Mouse (Mus musculus): ENCODE measurements around the gene Aff4. TPM values are rescaled to one million over a fixed set of nuclear protein-coding genes. Genes with fewer than 3 reads are reported as not detected.
"Not testable (repeated sequence)": the region's sequence is repeated elsewhere in the genome, so short reads cannot be mapped to it uniquely, and the experiment has no call there.

Gene Aff4
- polyA plus RNA-seq, 1 experiment from 2014 or later: 16.8 TPM

GRCm38 (mm10) chr11:53336182-53336571, 14.5 kb upstream of the Aff4 start:
- Histone ChIP-seq H3K27ac (ENCODE audit: low read length) (no peak overlapping the region), H3K9ac (replicated peaks; ENCODE audit: low read length) (no peak overlapping the region), H3K4me3 (ENCODE audit: low read length) (no peak overlapping the region), H3K9me3 (ENCODE audit: low read length) (no peaks in the 10 kb centered on the region), H3K27me3 (ENCODE audit: insufficient read depth, low read length) (no peaks in the 10 kb centered on the region), H3K36me3 (ENCODE audit: insufficient read depth, low read length) (peaks cover 18% of the 10 kb centered on the region; the same call in 1 of the 2 replicates), H3K4me1 (ENCODE audit: insufficient read depth, low read length) (no peaks in the 10 kb centered on the region), H3K4me2 (replicated peaks; ENCODE audit: low read depth, low read length) (no peak overlapping the region)
- ATAC-seq (ENCODE audit: low FRiP score, low TSS enrichment): no peak

GRCm38 (mm10) chr11:53336924-53337323, 13.7 kb upstream of the Aff4 start:
- peaks cover 12% of the 10 kb centered on the region; the same call in 1 of the 2 replicates for H3K36me3 ChIP-seq (ENCODE audit: insufficient read depth, low read length)
- H3K4me1 ChIP-seq (ENCODE audit: insufficient read depth, low read length): no peaks in the 10 kb centered on the region
- H3K9me3 ChIP-seq (ENCODE audit: low read length): no peaks in the 10 kb centered on the region
- no peak overlapping the region for H3K9ac ChIP-seq (replicated peaks; ENCODE audit: low read length)
- ATAC-seq (ENCODE audit: low FRiP score, low TSS enrichment): no peak
- no peak overlapping the region for H3K27ac ChIP-seq (ENCODE audit: low read length)
- no peaks in the 10 kb centered on the region for H3K27me3 ChIP-seq (ENCODE audit: insufficient read depth, low read length)
- H3K4me3 ChIP-seq (ENCODE audit: low read length): no peak overlapping the region
- 72% methylated on average over 1 of the region's 1 CpGs for WGBS
- H3K4me2 ChIP-seq (replicated peaks; ENCODE audit: low read depth, low read length): no peak overlapping the region

- ATAC-seq (ENCODE audit: low FRiP score, low TSS enrichment): no peak
- WGBS: 69% methylated on average over 8 of the region's 8 CpGs
- Histone ChIP-seq H3K27me3 (ENCODE audit: insufficient read depth, low read length) (no peaks in the 10 kb centered on the region), H3K4me3 (ENCODE audit: low read length) (no peak overlapping the region), H3K27ac (ENCODE audit: low read length) (no peak overlapping the region), H3K9ac (replicated peaks; ENCODE audit: low read length) (no peak overlapping the region), H3K9me3 (ENCODE audit: low read length) (no peaks in the 10 kb centered on the region), H3K4me2 (replicated peaks; ENCODE audit: low read depth, low read length) (no peak overlapping the region), H3K36me3 (ENCODE audit: insufficient read depth, low read length) (peaks cover 9% of the 10 kb centered on the region; the same call in 1 of the 2 replicates), H3K4me1 (ENCODE audit: insufficient read depth, low read length) (no peaks in the 10 kb centered on the region)
These were observed 12.9 kb upstream of the Aff4 start for GRCm38 (mm10) chr11:53337684-53338083.

GRCm38 (mm10) chr11:53341019-53341418, 9.6 kb upstream of the Aff4 start:
- H3K27ac ChIP-seq (ENCODE audit: low read length); H3K9ac ChIP-seq (replicated peaks; ENCODE audit: low read length); H3K9me3 ChIP-seq (ENCODE audit: low read length); H3K4me1 ChIP-seq (ENCODE audit: insufficient read depth, low read length); H3K4me2 ChIP-seq (replicated peaks; ENCODE audit: low read depth, low read length); ATAC-seq (ENCODE audit: low FRiP score, low TSS enrichment); H3K36me3 ChIP-seq (ENCODE audit: insufficient read depth, low read length); H3K27me3 ChIP-seq (ENCODE audit: insufficient read depth, low read length); H3K4me3 ChIP-seq (ENCODE audit: low read length): not testable (repeated sequence)
- WGBS: 80% methylated on average over 9 of the region's 10 CpGs

GRCm38 (mm10) chr11:53342711-53343110, 7.9 kb upstream of the Aff4 start:
- H3K4me1 ChIP-seq (ENCODE audit: insufficient read depth, low read length): no peaks in the 10 kb centered on the region
- no peak overlapping the region for H3K9ac ChIP-seq (replicated peaks; ENCODE audit: low read length)
- no peak overlapping the region for H3K4me2 ChIP-seq (replicated peaks; ENCODE audit: low read depth, low read length)
- 27% methylated on average over 5 of the region's 5 CpGs for WGBS
- no peak for ATAC-seq (ENCODE audit: low FRiP score, low TSS enrichment)
- no peaks in the 10 kb centered on the region for H3K36me3 ChIP-seq (ENCODE audit: insufficient read depth, low read length)
- H3K4me3 ChIP-seq (ENCODE audit: low read length): no peak overlapping the region
- no peaks in the 10 kb centered on the region for H3K27me3 ChIP-seq (ENCODE audit: insufficient read depth, low read length)
- no peaks in the 10 kb centered on the region for H3K9me3 ChIP-seq (ENCODE audit: low read length)
- no peak overlapping the region for H3K27ac ChIP-seq (ENCODE audit: low read length)

- H3K9me3 ChIP-seq (ENCODE audit: low read length): no peaks in the 10 kb centered on the region
- peaks cover 3% of the 10 kb centered on the region; the same call in 1 of the 2 replicates for H3K4me1 ChIP-seq (ENCODE audit: insufficient read depth, low read length)
- no peaks in the 10 kb centered on the region for H3K36me3 ChIP-seq (ENCODE audit: insufficient read depth, low read length)
- H3K4me2 ChIP-seq (replicated peaks; ENCODE audit: low read depth, low read length): no peak overlapping the region
- no peak overlapping the region for H3K27ac ChIP-seq (ENCODE audit: low read length)
- H3K9ac ChIP-seq (replicated peaks; ENCODE audit: low read length): no peak overlapping the region
- no peak overlapping the region for H3K4me3 ChIP-seq (ENCODE audit: low read length)
- no peak for ATAC-seq (ENCODE audit: low FRiP score, low TSS enrichment)
- no peaks in the 10 kb centered on the region for H3K27me3 ChIP-seq (ENCODE audit: insufficient read depth, low read length)
- WGBS: 33% methylated on average over 5 of the region's 5 CpGs
These were observed 5.3 kb upstream of the Aff4 start for GRCm38 (mm10) chr11:53345328-53345727.

GRCm38 (mm10) chr11:53345738-53346137, 4.9 kb upstream of the Aff4 start:
- Histone ChIP-seq H3K9ac (replicated peaks; ENCODE audit: low read length) (no peak overlapping the region), H3K27ac (ENCODE audit: low read length) (no peak overlapping the region), H3K4me3 (ENCODE audit: low read length) (no peak overlapping the region), H3K36me3 (ENCODE audit: insufficient read depth, low read length) (no peaks in the 10 kb centered on the region), H3K27me3 (ENCODE audit: insufficient read depth, low read length) (no peaks in the 10 kb centered on the region), H3K9me3 (ENCODE audit: low read length) (no peaks in the 10 kb centered on the region), H3K4me2 (replicated peaks; ENCODE audit: low read depth, low read length) (no peak overlapping the region), H3K4me1 (ENCODE audit: insufficient read depth, low read length) (peaks cover 3% of the 10 kb centered on the region; the same call in 1 of the 2 replicates)
- 45% methylated on average over 2 of the region's 2 CpGs for WGBS
- no peak for ATAC-seq (ENCODE audit: low FRiP score, low TSS enrichment)

GRCm38 (mm10) chr11:53351224-53351942, 750 bp downstream of the Aff4 start:
- peak overlapping the region; percentile 96 for H3K9ac ChIP-seq (replicated peaks; ENCODE audit: low read length)
- WGBS: 0% methylated on average over 35 of the region's 35 CpGs
- no peak for ATAC-seq (ENCODE audit: low FRiP score, low TSS enrichment)
- no peaks in the 10 kb centered on the region for H3K36me3 ChIP-seq (ENCODE audit: insufficient read depth, low read length)
- H3K9me3 ChIP-seq (ENCODE audit: low read length): no peaks in the 10 kb centered on the region
- no peaks in the 10 kb centered on the region for H3K27me3 ChIP-seq (ENCODE audit: insufficient read depth, low read length)
- peak overlapping the region; percentile 97 for H3K4me3 ChIP-seq (ENCODE audit: low read length)
- peak overlapping the region; percentile 97 for H3K27ac ChIP-seq (ENCODE audit: low read length)
- H3K4me2 ChIP-seq (replicated peaks; ENCODE audit: low read depth, low read length): peak overlapping the region; percentile 66
- peaks cover 10% of the 10 kb centered on the region for H3K4me1 ChIP-seq (ENCODE audit: insufficient read depth, low read length)

GRCm38 (mm10) chr11:53351943-53352590, 1.4 kb downstream of the Aff4 start:
- peaks cover 10% of the 10 kb centered on the region for H3K4me1 ChIP-seq (ENCODE audit: insufficient read depth, low read length)
- H3K27ac ChIP-seq (ENCODE audit: low read length): peak overlapping the region; percentile 97
- peak overlapping the region; percentile 97 for H3K4me3 ChIP-seq (ENCODE audit: low read length)
- H3K9me3 ChIP-seq (ENCODE audit: low read length): no peaks in the 10 kb centered on the region
- H3K36me3 ChIP-seq (ENCODE audit: insufficient read depth, low read length): no peaks in the 10 kb centered on the region
- ATAC-seq (ENCODE audit: low FRiP score, low TSS enrichment): no peak
- H3K4me2 ChIP-seq (replicated peaks; ENCODE audit: low read depth, low read length): peak overlapping the region; percentile 66
- WGBS: 4% methylated on average over 14 of the region's 14 CpGs
- H3K27me3 ChIP-seq (ENCODE audit: insufficient read depth, low read length): no peaks in the 10 kb centered on the region
- peak overlapping the region; percentile 96 for H3K9ac ChIP-seq (replicated peaks; ENCODE audit: low read length)

GRCm38 (mm10) chr11:53358504-53359155, 8.0 kb downstream of the Aff4 start:
- no peak overlapping the region for H3K9ac ChIP-seq (replicated peaks; ENCODE audit: low read length)
- H3K27ac ChIP-seq (ENCODE audit: low read length): no peak overlapping the region
- no peaks in the 10 kb centered on the region for H3K27me3 ChIP-seq (ENCODE audit: insufficient read depth, low read length)
- 66% methylated on average over 5 of the region's 5 CpGs for WGBS
- H3K9me3 ChIP-seq (ENCODE audit: low read length): no peaks in the 10 kb centered on the region
- no peak for ATAC-seq (ENCODE audit: low FRiP score, low TSS enrichment)
- H3K4me3 ChIP-seq (ENCODE audit: low read length): no peak overlapping the region
- H3K36me3 ChIP-seq (ENCODE audit: insufficient read depth, low read length): no peaks in the 10 kb centered on the region
- H3K4me2 ChIP-seq (replicated peaks; ENCODE audit: low read depth, low read length): no peak overlapping the region
- no peaks in the 10 kb centered on the region for H3K4me1 ChIP-seq (ENCODE audit: insufficient read depth, low read length)

Data from kidney, embryonic 16.5 days (tissue).